Comparison of ENCODE assay signal across 15 mouse cellular contexts in the genomic region with DNA sequence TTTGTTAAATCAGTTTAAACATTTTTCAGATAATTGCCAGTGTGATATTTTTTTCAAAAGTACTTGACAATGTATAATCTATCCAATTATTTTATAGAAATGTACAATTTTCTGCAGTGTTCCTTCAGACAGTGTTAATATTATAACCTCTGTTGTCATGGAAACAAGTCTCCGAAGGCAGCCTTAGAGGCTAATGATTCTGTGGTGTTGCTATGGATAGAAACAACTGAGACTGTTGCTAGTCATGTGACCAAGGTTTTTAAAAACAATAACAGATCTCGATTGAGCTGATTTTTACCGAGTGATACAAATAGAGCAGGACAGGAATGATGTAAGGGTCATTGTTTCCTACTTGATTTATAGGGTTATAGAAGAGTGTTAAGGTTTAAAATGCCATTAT.
DNase-seq lines count a peak whose midpoint lies in the region; ATAC-seq and TF ChIP-seq lines count a peak whose summit lies in the region.
"Had no signal": no experiment of that assay in that cellular context is flagged by ENCODE, and none has a peak within 500 bp of the region (broad histone marks: within the 10 kb centered on the region; RNA-seq: fewer than 3 reads in every experiment).

No protein-coding gene starts in this region.

- DNase-seq in hindbrain, embryonic 10.5 days (ENCODE audit: low spot score) = no peak
- no peak for DNase-seq in MEL (ENCODE audit: low read depth, low spot score)
- peak; percentile 60 for DNase-seq in embryonic facial prominence, embryonic 14.5 days (ENCODE audit: low spot score)
- no peak for DNase-seq in heart, embryonic 10.5 days (ENCODE audit: low spot score)
- no peak for DNase-seq in testis, postnatal 10 days (ENCODE audit: low spot score)
- DNase-seq: adrenal gland, postnatal 25 days; cerebellum, adult 11-12 months; lung, postnatal 14 days; thymus, postnatal 25 days had no signal

- TF ChIP-seq RAD21 in MEL (IDR thresholded peaks at IDR 0.05; ENCODE audit: low read depth, low read length) = no peak

- TF ChIP-seq EP300 in MEL (IDR thresholded peaks at IDR 0.05; ENCODE audit: low read depth in 1 of 2, low read length in 2 of 2) = no peak

- H3K79me2 ChIP-seq in MEL (ENCODE audit: control insufficient read depth, insufficient read depth, low read length, poor library complexity) = peaks cover 2% of the 10 kb centered on the region; the same call in 1 of the 2 replicates

- no peak for TF ChIP-seq CTCF in MEL (IDR thresholded peaks at IDR 0.05 in 2 of 3, conservative IDR thresholded peaks at IDR 0.05 in 1 of 3; ENCODE audit: control insufficient read depth in 1 of 3, insufficient read depth in 1 of 3, low read depth in 2 of 3, low read length in 3 of 3, poor library complexity in 1 of 3, severe bottlenecking in 1 of 3)

- H3K4me3 ChIP-seq in hindbrain, embryonic 13.5 days = no peak overlapping the region
- no peak overlapping the region for H3K4me3 ChIP-seq in hindbrain, embryonic 10.5 days
- H3K4me3 ChIP-seq in MEL (ENCODE audit: control insufficient read depth in 1 of 2, insufficient read depth in 1 of 2, low read depth in 2 of 2, low read length in 2 of 2) = no peak overlapping the region
- no peak overlapping the region for H3K4me3 ChIP-seq in embryonic facial prominence, embryonic 14.5 days (ENCODE audit: low read depth, low read length)
- no peak overlapping the region for H3K4me3 ChIP-seq in midbrain, embryonic 15.5 days
- H3K4me3 ChIP-seq in heart, embryonic 10.5 days = no peak overlapping the region
- H3K4me3 ChIP-seq: embryonic facial prominence, embryonic 12.5 days; kidney, embryonic 15.5 days had no signal

- WGBS in hindbrain, embryonic 13.5 days = 13% methylated on average over 3 of the region's 3 CpGs
- WGBS in hindbrain, embryonic 10.5 days = 73% methylated on average over 3 of the region's 3 CpGs
- WGBS in embryonic facial prominence, embryonic 14.5 days = 39% methylated on average over 3 of the region's 3 CpGs
- WGBS in midbrain, embryonic 15.5 days = 19% methylated on average over 3 of the region's 3 CpGs
- 84% methylated on average over 3 of the region's 3 CpGs for WGBS in heart, embryonic 10.5 days

- no peaks in the 10 kb centered on the region for H3K4me1 ChIP-seq in hindbrain, embryonic 13.5 days (replicated peaks)
- H3K4me1 ChIP-seq in hindbrain, embryonic 10.5 days (replicated peaks) = no peaks in the 10 kb centered on the region
- H3K4me1 ChIP-seq in MEL (ENCODE audit: control insufficient read depth in 1 of 2, insufficient read depth in 2 of 2, low read length in 2 of 2) = no peaks in the 10 kb centered on the region; a peak in 1 of 4 replicates
- H3K4me1 ChIP-seq in embryonic facial prominence, embryonic 14.5 days (ENCODE audit: control insufficient read depth, insufficient read depth, low read length) = no peaks in the 10 kb centered on the region
- H3K4me1 ChIP-seq in midbrain, embryonic 15.5 days = peaks cover 5% of the 10 kb centered on the region; the same call in 1 of the 2 replicates
- H3K4me1 ChIP-seq in heart, embryonic 10.5 days = no peaks in the 10 kb centered on the region
- H3K4me1 ChIP-seq: embryonic facial prominence, embryonic 12.5 days; kidney, embryonic 15.5 days had no signal

- H3K36me3 ChIP-seq in hindbrain, embryonic 13.5 days = no peaks in the 10 kb centered on the region
- no peaks in the 10 kb centered on the region for H3K36me3 ChIP-seq in hindbrain, embryonic 10.5 days
- peaks cover 0 to 2% of the 10 kb centered on the region in 2 experiments; a peak in 1 of 4 replicates for H3K36me3 ChIP-seq in MEL (ENCODE audit: control insufficient read depth in 1 of 2, insufficient read depth in 2 of 2, low read length in 2 of 2)
- no peaks in the 10 kb centered on the region for H3K36me3 ChIP-seq in embryonic facial prominence, embryonic 14.5 days (ENCODE audit: control insufficient read depth, insufficient read depth, low read length)
- no peaks in the 10 kb centered on the region for H3K36me3 ChIP-seq in midbrain, embryonic 15.5 days (replicated peaks)
- no peaks in the 10 kb centered on the region for H3K36me3 ChIP-seq in heart, embryonic 10.5 days
- H3K36me3 ChIP-seq: embryonic facial prominence, embryonic 12.5 days; kidney, embryonic 15.5 days had no signal

- H3K27me3 ChIP-seq in hindbrain, embryonic 13.5 days = no peaks in the 10 kb centered on the region
- no peaks in the 10 kb centered on the region for H3K27me3 ChIP-seq in hindbrain, embryonic 10.5 days (ENCODE audit: insufficient read depth, poor library complexity, severe bottlenecking)
- no peaks in the 10 kb centered on the region for H3K27me3 ChIP-seq in MEL (ENCODE audit: control insufficient read depth in 1 of 2, insufficient read depth in 2 of 2, low read length in 2 of 2)
- no peaks in the 10 kb centered on the region for H3K27me3 ChIP-seq in embryonic facial prominence, embryonic 14.5 days (replicated peaks; ENCODE audit: control insufficient read depth, insufficient read depth, low read length)
- no peaks in the 10 kb centered on the region for H3K27me3 ChIP-seq in midbrain, embryonic 15.5 days (replicated peaks)
- H3K27me3 ChIP-seq in heart, embryonic 10.5 days (ENCODE audit: insufficient read depth, poor library complexity, severe bottlenecking) = no peaks in the 10 kb centered on the region
- H3K27me3 ChIP-seq: CH12.LX; embryonic facial prominence, embryonic 12.5 days; kidney, embryonic 15.5 days had no signal

- H3K4me2 ChIP-seq in hindbrain, embryonic 13.5 days = no peak overlapping the region
- H3K4me2 ChIP-seq in embryonic facial prominence, embryonic 14.5 days (ENCODE audit: low read depth, low read length) = no peak overlapping the region
- H3K4me2 ChIP-seq in midbrain, embryonic 15.5 days = no peak overlapping the region
- H3K4me2 ChIP-seq: embryonic facial prominence, embryonic 12.5 days; kidney, embryonic 15.5 days; liver, embryonic 11.5 days had no signal

- TF ChIP-seq POLR2A in MEL (IDR thresholded peaks at IDR 0.05; ENCODE audit: control insufficient read depth in 1 of 2, insufficient read depth in 1 of 2, low read depth in 1 of 2, low read length in 2 of 2, poor library complexity in 1 of 2) = no peak

- no peaks in the 10 kb centered on the region for H3K9me3 ChIP-seq in hindbrain, embryonic 13.5 days
- no peaks in the 10 kb centered on the region for H3K9me3 ChIP-seq in hindbrain, embryonic 10.5 days
- H3K9me3 ChIP-seq in MEL (replicated peaks; ENCODE audit: insufficient read depth, low read length) = no peaks in the 10 kb centered on the region
- no peaks in the 10 kb centered on the region for H3K9me3 ChIP-seq in embryonic facial prominence, embryonic 14.5 days (ENCODE audit: control insufficient read depth, low read length)
- H3K9me3 ChIP-seq in midbrain, embryonic 15.5 days = no peaks in the 10 kb centered on the region
- H3K9me3 ChIP-seq in heart, embryonic 10.5 days = no peaks in the 10 kb centered on the region
- H3K9me3 ChIP-seq: embryonic facial prominence, embryonic 12.5 days; kidney, embryonic 15.5 days had no signal

- peak; percentile 78 for ATAC-seq in hindbrain, embryonic 13.5 days (ENCODE audit: low FRiP score)
- ATAC-seq in embryonic facial prominence, embryonic 14.5 days (ENCODE audit: low read depth) = peak; percentile 89
- ATAC-seq in midbrain, embryonic 15.5 days (replicated peaks) = peak; percentile 95

- H3K9ac ChIP-seq in hindbrain, embryonic 13.5 days = no peak overlapping the region
- no peak overlapping the region for H3K9ac ChIP-seq in MEL (ENCODE audit: control insufficient read depth, low read depth, low read length, poor library complexity, severe bottlenecking)
- H3K9ac ChIP-seq in embryonic facial prominence, embryonic 14.5 days (ENCODE audit: low read depth, low read length) = no peak overlapping the region
- H3K9ac ChIP-seq in midbrain, embryonic 15.5 days = no peak overlapping the region
- H3K9ac ChIP-seq: embryonic facial prominence, embryonic 12.5 days; kidney, embryonic 15.5 days had no signal

- no peak overlapping the region for H3K27ac ChIP-seq in hindbrain, embryonic 13.5 days
- no peak overlapping the region for H3K27ac ChIP-seq in hindbrain, embryonic 10.5 days
- H3K27ac ChIP-seq in MEL (ENCODE audit: control insufficient read depth, low read depth, low read length) = no peak overlapping the region
- H3K27ac ChIP-seq in embryonic facial prominence, embryonic 14.5 days (replicated peaks; ENCODE audit: low read depth, low read length) = no peak overlapping the region
- peak overlapping the region; percentile 60; the same call in 1 of the 2 replicates for H3K27ac ChIP-seq in midbrain, embryonic 15.5 days
- no peak overlapping the region for H3K27ac ChIP-seq in heart, embryonic 10.5 days
- H3K27ac ChIP-seq: embryonic facial prominence, embryonic 12.5 days; kidney, embryonic 15.5 days had no signal

TF ChIP-seq in MEL, 35 proteins besides CTCF, POLR2A, EP300 and RAD21:
- no peak for TF ChIP-seq ETS1 (IDR thresholded peaks at IDR 0.05; ENCODE audit: low read depth, low read length)
- TF ChIP-seq NELFE (IDR thresholded peaks at IDR 0.05; ENCODE audit: low read depth, low read length) = no peak
- TF ChIP-seq ZNF384 (IDR thresholded peaks at IDR 0.05; ENCODE audit: low read depth, low read length) = no peak
- peak; percentile 34; the same call in 1 of the 2 replicates for TF ChIP-seq USF1 (IDR thresholded peaks at IDR 0.05; ENCODE audit: low read depth, low read length)
- TF ChIP-seq GABPA (IDR thresholded peaks at IDR 0.05; ENCODE audit: low read depth, low read length) = no peak
- no peak for TF ChIP-seq MYC (IDR thresholded peaks at IDR 0.05; ENCODE audit: low read depth, low read length)
- no peak for TF ChIP-seq TCF12 (IDR thresholded peaks at IDR 0.05; ENCODE audit: low read depth, low read length)
TF ChIP-seq in MEL: peak in this region for 1.
